Mouse (Mus musculus) left cerebral cortex, adult 9 months (tissue): ENCODE data around the gene Cip2a.

Experiments used
- DNase-seq, 2 experiments: peaks; one replicate each; pipeline ENCODE4 v3.0.0; 2022; ENCODE audit warnings: low spot score in 2 of 2

The Cip2a gene

DNA sequence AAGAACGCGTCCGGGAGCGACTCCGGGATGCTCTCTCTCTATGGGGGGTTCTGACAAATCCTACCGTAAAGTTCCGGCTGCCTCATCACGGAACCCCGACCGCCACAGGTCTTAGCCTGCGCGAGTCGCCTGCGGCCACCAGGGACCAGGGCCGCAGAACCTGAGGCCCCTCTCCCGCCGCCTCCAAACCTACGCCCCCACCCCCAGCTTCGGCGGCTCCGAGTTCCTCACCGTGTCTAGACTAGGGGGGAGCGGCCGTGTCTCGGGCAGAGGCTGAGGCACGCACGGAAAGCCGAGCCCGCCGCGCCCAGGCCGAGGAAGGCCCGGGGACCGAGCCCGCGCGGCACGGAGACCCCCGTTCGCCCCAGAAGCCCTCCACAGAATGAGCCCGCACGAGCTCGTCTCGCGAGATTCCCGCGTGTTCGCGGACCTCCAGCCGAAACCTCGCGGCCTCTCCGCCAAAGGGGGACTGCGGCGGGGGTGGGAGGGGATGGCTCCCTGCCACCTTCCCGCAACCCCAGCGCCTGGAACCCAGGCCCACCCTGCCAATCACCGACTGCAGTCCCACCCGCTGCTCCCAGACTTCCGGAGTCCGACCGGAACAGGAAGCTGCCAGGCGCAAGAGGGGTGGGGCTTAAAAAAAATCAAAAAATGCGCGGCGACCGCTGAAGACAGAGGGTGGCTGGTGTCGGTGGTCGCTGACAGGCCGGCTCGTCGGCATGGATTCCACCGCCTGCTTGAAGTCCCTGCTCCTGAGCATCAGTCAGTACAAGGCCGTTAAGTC lies at the start of gene Cip2a, which contains the start of gene Dzip3:
Gene Cip2a (plus strand): TSS at position 627 of the 784 bp plus-strand sequence.
Gene Dzip3 (minus strand): TSS at position 607 of the 784 bp plus-strand sequence.
- peak; percentile 81 to 89 for DNase-seq

DNA sequence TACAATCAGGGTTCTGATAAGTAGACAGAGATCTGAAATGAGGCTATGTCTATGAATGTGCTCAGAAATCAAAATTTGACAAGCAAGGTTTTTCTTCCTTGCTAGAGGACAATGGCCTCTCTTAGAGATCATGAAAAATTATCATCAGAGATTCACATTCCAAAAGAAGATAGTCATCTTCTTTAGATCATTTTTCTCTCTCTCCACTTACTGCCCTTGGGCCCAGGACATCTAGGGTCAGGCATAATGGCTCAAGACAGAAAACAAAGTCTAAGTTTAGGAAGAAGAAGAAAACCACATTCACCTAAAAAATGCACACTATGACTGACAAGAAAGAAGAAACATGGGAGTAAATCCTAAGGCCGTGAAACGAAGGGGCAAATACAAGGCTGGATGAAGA lies 21.0 kb upstream of the Cip2a start:
- no peak for DNase-seq

DNA sequence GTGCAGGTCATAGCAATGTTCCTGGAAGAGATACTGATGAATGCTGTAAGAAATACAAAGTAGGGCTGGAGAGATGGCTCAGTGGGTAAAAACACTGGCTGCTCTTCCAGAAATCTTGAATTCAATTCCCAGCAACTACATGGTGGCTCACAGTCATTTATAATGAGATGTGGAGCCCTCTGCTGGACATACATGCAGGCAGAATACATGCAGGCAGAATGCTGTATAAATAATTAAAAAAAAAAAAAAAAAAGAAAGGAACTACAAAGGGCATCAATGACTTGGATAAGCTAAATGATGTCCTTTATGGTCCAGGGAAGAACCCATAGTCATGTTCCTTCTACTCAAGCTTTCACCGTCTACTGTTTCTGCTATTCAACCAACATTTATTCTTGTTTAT lies 20.4 kb upstream of the Cip2a start:
- no peak for DNase-seq

DNA sequence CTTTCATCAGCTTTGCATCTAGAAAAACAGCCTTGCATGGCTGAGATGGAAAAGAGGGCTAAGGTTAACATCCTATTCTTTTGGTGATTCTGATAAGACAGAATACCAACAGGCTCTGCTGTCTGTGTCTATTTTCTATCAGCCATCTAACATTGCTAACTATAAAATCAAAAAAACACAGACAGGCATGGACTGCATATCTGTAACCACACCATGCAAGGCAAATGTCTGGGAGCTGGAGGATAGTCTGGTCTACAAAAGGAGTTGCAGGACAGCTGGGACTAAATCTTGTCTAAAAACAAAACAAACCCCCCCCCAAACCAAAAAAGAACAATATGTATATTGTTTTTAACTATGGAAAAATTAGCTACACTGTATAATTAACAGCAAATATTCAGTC lies 14.0 kb upstream of the Cip2a start:
- DNase-seq = no peak

DNA sequence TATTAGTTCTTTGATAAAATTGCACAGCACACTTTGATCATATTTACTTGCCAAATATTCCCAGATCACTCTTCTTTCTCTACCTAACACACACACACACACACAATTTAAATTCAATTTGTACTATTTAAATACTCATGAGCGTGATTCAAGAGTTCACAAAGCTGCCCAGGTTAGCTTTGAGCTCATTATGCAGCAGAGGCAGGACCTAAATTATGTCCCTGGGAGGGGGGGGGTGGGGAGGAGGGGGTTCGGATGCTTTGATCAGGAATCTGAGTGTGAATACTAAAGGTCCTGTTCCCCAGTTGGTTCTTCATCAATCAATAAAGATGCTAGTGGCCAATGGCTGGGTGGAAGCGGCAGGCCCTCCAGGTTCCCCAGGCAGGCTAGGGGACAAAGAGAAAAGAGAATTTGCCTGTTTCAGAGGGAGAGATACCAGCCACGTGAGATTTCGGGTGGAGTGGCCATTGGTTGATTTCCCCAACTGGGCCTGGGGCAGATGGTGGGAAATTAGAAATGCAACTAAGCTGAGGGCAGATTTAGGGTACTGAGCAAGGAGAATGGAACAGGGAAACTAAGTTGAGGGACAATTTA lies 8.9 kb upstream of the Cip2a start:
- DNase-seq = no peak

DNA sequence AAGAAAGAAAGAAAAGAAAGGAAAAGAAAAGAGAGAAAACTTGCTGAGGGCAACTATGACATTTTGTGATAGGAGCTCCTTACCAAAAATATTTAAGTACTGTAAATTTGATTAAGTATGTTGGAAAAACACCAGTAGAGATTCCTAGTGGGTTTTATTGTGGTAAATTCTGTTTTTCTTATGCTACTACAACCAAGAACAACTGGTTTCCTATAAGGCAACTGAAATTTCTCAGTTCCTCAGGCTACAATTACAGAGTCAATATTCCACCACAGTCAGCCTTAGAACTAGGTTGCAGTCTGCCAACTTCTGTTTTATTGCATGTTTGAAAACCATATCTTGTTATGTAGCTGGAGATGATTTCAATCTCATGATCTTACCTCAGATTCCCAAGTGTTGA lies 4.3 kb upstream of the Cip2a start:
- no peak for DNase-seq

DNA sequence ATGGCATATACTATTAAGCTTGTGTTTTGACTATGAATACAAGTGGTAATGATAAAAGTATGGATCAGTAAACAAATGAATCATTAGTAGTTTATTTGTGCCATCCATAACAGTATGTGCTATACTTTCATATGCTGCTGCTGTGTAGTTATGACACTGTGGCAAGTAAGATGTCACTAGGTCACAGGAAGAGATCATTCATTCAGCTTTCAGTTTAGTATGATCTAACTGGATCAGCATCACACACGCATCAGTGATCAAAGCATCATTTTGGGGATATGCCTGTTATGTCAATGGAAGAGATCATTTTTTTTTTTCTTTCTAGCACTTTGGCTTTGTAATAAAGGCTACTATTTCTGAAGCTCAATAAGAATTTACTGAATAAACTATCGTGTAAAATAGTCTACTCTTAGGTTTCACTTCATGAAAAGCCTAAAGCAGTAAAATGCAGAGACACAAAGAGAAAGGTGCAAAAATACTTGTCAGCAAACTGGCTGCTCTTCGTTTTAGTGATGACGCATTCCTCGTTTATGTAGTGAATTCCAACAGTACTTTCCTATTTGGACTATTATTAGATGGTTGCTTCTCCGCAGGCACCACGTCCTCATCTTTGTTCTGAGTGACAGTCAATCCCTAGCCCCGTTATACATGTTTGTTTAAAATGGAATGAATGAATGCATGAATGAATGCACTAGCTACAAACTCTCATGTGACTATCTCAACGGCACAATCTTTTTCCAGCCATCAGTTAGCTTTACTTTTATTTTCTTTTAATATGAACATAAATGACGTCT lies 1.4 kb upstream of the Cip2a start:
- DNase-seq = no peak

DNA sequence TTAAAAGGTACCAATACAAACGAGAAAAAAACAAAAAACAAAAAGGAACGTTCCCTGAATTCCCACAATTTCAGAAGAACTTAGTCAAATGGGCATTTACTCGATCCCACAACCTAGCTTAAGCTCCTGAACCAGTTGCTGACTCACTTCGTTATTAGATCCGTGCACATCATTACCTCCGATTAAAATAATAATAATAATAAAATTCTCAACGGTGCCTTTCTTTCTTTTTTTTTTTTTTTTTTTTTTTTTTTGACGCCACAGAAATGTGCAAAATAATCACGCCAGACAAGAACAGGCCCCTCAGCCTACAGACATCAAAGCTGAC lies 790 bp upstream of the Cip2a start:
- DNase-seq = no peak

DNA sequence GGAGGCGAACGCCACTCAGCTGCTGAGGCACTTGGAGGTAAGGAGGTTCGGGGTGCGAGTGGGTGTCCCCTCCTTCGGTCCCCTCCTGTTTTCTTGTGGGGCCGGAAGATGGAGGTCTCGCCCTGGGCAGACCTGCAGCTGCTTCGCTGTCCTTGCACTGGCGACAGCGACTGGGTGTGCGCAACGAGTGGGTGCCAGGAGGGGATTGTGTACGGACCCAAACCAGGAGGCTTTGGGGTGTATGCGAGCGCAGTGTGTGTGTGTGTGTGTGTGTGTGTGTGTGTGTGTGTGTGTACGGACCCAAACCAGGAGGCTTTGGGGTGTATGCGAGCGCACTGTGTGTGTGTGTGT lies 333 bp downstream of the Cip2a start:
- no peak for DNase-seq

DNA sequence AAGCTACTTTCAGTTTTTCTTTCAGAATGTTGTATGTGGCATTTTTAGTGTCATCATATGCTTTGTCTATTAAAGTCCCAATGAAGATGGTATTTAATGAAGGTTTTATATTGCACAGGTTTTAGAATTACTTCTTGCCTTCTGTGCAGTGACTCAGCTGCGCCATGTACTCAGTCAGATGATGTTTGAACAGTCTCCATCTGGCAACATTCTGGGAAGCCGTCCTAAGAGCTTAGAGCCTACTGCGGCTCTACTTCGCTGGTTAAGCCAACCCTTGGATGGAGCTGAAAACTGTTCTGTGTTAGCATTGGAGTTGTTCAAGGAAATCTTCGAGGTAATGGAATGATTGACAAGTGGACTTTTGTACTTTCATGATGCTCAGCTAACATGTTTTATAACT lies 10.2 kb downstream of the Cip2a start:
- DNase-seq = peak in 1 of 2 experiments; percentile 28

DNA sequence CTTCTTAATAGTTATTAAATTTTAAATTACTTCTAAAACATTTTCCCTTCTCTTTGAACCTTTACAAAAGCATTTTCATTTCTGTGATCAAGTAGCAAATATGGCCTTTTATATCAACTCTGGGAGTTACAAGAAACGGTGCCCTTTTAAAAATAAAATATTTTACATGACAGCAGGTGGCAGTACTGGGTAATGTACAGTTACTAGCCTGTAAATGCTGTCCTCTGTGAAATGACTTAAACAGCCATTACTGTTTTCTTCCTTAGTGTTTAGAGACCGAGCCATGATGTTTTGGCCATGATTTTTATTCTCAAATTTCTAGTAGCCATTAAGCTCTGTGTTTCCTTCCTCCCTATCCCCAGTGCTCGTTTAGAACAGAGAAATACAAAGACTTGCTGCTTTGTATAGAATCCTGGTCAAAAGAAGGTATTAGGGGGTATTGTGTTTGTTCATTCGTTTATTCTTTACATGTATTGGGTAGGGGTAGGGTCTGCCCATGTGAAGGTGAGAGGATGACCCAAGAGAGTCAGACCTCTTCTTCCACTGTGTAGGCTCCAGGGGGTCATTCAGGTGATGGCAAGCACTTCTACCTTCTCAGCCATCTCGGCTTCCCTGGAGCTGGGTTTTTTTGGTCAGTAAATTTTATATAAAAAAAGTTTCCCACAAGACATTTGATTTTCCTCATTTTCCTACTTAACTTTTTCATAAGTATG lies 22.8 kb downstream of the Cip2a start:
- DNase-seq = peak in 1 of 2 experiments; percentile 22

DNA sequence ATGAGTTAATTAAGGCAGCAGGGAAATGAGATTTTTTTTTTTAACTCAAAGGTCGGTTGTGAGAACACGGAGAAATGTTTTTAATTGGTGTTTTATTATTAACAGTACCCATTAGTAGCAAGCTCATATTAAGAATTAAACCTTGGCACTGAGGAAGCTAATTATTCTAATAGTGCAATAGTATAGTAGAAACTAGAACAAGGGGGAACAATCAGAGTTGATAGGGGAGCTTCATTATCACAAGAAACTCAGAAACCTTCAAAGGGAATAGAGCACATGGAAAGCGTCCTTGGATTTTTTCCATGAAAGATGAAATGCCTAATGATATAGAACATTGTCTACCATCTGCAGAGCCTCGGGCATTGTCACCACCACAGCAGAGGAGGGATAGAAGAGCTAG lies 41.9 kb downstream of the Cip2a start:
- DNase-seq = no peak

DNA sequence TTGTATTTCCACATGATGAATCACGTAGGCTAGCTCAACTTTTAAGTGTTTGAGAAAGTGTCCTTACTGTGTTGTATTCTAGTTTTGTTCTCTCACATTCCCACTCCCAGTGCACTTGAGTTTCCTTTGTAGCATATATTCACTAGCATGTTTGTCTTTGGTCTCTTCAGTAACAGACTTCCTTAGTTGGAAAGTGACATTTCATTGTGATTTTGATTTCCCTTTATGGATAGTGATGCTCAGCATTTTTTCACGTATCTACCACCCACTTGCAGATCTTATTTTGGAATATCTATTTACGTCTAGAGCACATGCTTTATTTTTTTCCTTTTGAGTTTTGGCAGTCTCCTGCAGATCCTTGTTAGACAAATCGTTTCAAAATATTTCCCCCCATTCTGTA lies 43.8 kb downstream of the Cip2a start:
- DNase-seq = peak in 1 of 2 experiments; percentile 18

DNA sequence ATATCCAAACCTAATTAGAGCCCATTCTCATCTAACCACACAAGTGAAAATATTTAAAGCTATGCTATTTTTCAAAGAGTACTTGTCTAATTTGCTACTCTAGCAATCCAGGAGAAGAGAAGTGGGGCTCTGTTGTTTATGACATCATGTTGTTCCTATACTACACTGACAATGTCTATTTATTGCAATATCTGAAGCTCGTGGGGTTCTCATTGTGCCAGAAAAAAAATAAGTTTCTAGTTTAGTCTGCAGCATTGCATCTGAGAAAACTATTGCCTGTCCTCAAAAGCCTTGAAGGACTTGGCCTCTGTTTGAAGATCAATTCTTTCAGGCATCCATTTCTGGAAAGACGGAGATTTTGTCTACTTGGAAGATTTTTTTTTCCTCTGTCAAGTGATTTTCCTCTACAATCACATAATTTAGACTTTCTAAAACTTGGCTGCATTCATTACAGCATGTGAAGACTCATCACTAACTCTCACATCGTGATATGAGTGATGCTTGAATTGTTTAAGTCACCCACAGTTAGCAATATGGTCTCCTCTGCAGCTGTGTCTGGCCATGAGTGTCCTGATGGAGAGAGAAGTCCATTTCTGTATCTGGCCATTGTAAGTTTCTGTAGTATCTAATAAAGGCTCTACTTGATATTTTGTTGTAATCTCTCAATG lies 46.7 kb downstream of the Cip2a start:
- DNase-seq = no peak

DNA sequence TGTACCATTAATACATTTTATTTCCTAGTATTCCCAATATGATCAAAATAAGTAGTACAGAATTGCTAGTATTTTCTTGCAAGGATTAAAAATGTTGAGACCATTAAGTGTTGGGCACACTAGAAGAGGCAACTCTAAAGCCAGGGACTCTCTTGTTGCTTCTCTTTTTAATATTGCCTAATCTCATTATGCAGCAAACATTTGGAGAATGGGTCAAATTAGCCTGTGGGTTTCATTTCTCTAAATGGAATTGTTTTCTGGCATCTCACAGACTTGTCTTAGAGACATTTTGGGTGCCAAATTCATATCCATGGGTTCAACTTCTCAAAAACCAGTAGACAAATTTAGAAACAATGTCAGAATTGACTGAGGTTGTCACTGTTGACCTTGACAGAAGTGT lies 55.2 kb downstream of the Cip2a start:
- DNase-seq = no peak

DNA sequence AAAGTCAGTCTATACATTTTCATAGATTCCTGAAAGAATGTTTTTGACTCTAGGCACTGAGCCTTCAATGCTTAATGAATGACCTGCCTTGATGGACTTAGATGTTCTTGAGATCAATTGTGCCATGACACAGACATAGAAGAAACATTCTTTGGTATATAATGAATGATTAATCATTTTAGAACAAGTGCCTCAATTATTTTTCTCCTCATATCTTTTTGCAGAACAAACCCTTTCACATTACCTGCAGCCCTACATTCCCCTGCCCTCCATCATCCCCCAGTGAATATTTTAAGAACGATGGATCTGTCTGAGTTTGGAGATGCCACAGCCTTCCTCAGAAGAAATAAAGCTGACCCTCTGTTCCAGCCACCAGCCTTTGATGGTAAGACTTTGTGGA lies 63.2 kb downstream of the Cip2a start, which contains the start of gene Myh15:
Gene Myh15 (plus strand): TSS at position 301 of the 400 bp plus-strand sequence.
- no peak for DNase-seq
